Comparison of ENCODE assay signal across 15 mouse cellular contexts in genomic region chr6:115349641-115350464, GRCm38 (mm10). TPM values are rescaled to one million over a fixed set of nuclear protein-coding genes. Genes with fewer than 3 reads are reported as not detected.
DNase-seq lines count a peak whose midpoint lies in the region; ATAC-seq and TF ChIP-seq lines count a peak whose summit lies in the region.
"Had no signal": no experiment of that assay in that cellular context is flagged by ENCODE, and none has a peak within 500 bp of the region (broad histone marks: within the 10 kb centered on the region; RNA-seq: fewer than 3 reads in every experiment).

No protein-coding gene starts in this region.

- peaks cover 14% of the 10 kb centered on the region; the same call in 1 of the 2 replicates for H3K4me1 ChIP-seq in kidney, embryonic 16.5 days (ENCODE audit: insufficient read depth, low read length)
- no peaks in the 10 kb centered on the region for H3K4me1 ChIP-seq in intestine, postnatal 0 days (replicated peaks; ENCODE audit: control insufficient read depth, insufficient read depth, low read length)
- no peaks in the 10 kb centered on the region for H3K4me1 ChIP-seq in midbrain, embryonic 14.5 days (ENCODE audit: control insufficient read depth, insufficient read depth, low read length)
- H3K4me1 ChIP-seq: embryonic facial prominence, embryonic 12.5 days had no signal

- H3K36me3 ChIP-seq in kidney, embryonic 16.5 days (ENCODE audit: insufficient read depth, low read length): no peaks in the 10 kb centered on the region
- no peaks in the 10 kb centered on the region for H3K36me3 ChIP-seq in intestine, postnatal 0 days (ENCODE audit: control insufficient read depth, insufficient read depth)
- no peaks in the 10 kb centered on the region for H3K36me3 ChIP-seq in midbrain, embryonic 14.5 days (ENCODE audit: control insufficient read depth, insufficient read depth, low read length)
- H3K36me3 ChIP-seq: embryonic facial prominence, embryonic 12.5 days had no signal

- H3K9me3 ChIP-seq in kidney, embryonic 16.5 days (ENCODE audit: low read length): no peaks in the 10 kb centered on the region
- no peaks in the 10 kb centered on the region for H3K9me3 ChIP-seq in intestine, postnatal 0 days (ENCODE audit: control insufficient read depth)
- H3K9me3 ChIP-seq in midbrain, embryonic 14.5 days (ENCODE audit: control insufficient read depth, low read length): no peaks in the 10 kb centered on the region
- H3K9me3 ChIP-seq: embryonic facial prominence, embryonic 12.5 days had no signal

- no peak overlapping the region for H3K4me2 ChIP-seq in kidney, embryonic 16.5 days (replicated peaks; ENCODE audit: low read depth, low read length)
- H3K4me2 ChIP-seq in intestine, postnatal 0 days (replicated peaks; ENCODE audit: low read depth): no peak overlapping the region
- no peak overlapping the region for H3K4me2 ChIP-seq in midbrain, embryonic 14.5 days (ENCODE audit: low read length)
- H3K4me2 ChIP-seq: embryonic facial prominence, embryonic 12.5 days; heart, embryonic 11.5 days had no signal

- 34% methylated on average over 5 of the region's 5 CpGs for WGBS in kidney, embryonic 16.5 days
- WGBS in intestine, postnatal 0 days: 18% methylated on average over 5 of the region's 5 CpGs
- WGBS in midbrain, embryonic 14.5 days: 81% methylated on average over 5 of the region's 5 CpGs

- no peak overlapping the region for H3K9ac ChIP-seq in kidney, embryonic 16.5 days (replicated peaks; ENCODE audit: low read length)
- no peak overlapping the region for H3K9ac ChIP-seq in intestine, postnatal 0 days (ENCODE audit: low read depth, low read length)
- no peak overlapping the region for H3K9ac ChIP-seq in midbrain, embryonic 14.5 days (replicated peaks; ENCODE audit: low read length)
- H3K9ac ChIP-seq: embryonic facial prominence, embryonic 12.5 days had no signal

- DNase-seq in kidney, postnatal 10 days: no peak
- DNase-seq in 3T3-L1 (ENCODE audit: low read depth, low spot score) (peak; percentile 72), NIH3T3 (ENCODE audit: low read depth) (peak; percentile 66)
- DNase-seq in midbrain, embryonic 14.5 days: no peak
- no peak for DNase-seq in left cerebral cortex, postnatal 25 days (ENCODE audit: low spot score in 2 of 2)
- DNase-seq: cerebellum, adult 18-20 months; gastrocnemius, postnatal 36 days had no signal

- peak overlapping the region; percentile 72 for H3K27ac ChIP-seq in kidney, embryonic 16.5 days (ENCODE audit: low read length)
- no peak overlapping the region for H3K27ac ChIP-seq in intestine, postnatal 0 days (ENCODE audit: low read depth, low read length)
- no peak overlapping the region for H3K27ac ChIP-seq in midbrain, embryonic 14.5 days (replicated peaks; ENCODE audit: low read depth, low read length)
- H3K27ac ChIP-seq: embryonic facial prominence, embryonic 12.5 days; layer of hippocampus, adult 2 months had no signal

- no peak overlapping the region for H3K4me3 ChIP-seq in kidney, embryonic 16.5 days (ENCODE audit: low read length)
- H3K4me3 ChIP-seq in intestine, postnatal 0 days (ENCODE audit: low read depth, low read length): no peak overlapping the region
- H3K4me3 ChIP-seq in midbrain, embryonic 14.5 days (replicated peaks; ENCODE audit: low read depth, low read length): no peak overlapping the region
- H3K4me3 ChIP-seq: embryonic facial prominence, embryonic 12.5 days; layer of hippocampus, adult 2 months had no signal

- H3K27me3 ChIP-seq in kidney, embryonic 16.5 days (ENCODE audit: insufficient read depth, low read length): no peaks in the 10 kb centered on the region
- no peaks in the 10 kb centered on the region for H3K27me3 ChIP-seq in intestine, postnatal 0 days (replicated peaks; ENCODE audit: control insufficient read depth, insufficient read depth, low read length)
- no peaks in the 10 kb centered on the region for H3K27me3 ChIP-seq in midbrain, embryonic 14.5 days (ENCODE audit: control insufficient read depth, insufficient read depth, low read length)
- H3K27me3 ChIP-seq: embryonic facial prominence, embryonic 12.5 days had no signal

- intact Hi-C loops in left cerebral cortex, postnatal 25 days (cut with DNase I): no loop called here

- ATAC-seq in kidney, embryonic 16.5 days (ENCODE audit: low FRiP score, low TSS enrichment): peak; percentile 67
- ATAC-seq in intestine, postnatal 0 days: 0 out of 2 replicates have a peak, but pooled peaks have one; percentile 25
- no peak for ATAC-seq in activated CD4-positive, CD25-positive, alpha-beta regulatory T cell, adult 4 months
- ATAC-seq in midbrain, embryonic 14.5 days (ENCODE audit: low FRiP score, low TSS enrichment): no peak
- ATAC-seq: hindbrain, embryonic 16.5 days; midbrain, embryonic 16.5 days had no signal

- no peak for TF ChIP-seq CTCF in intestine, postnatal 0 days (IDR thresholded peaks at IDR 0.05; ENCODE audit: low read depth)

RNA-seq across cellular contexts. Expression of gene Pparg, which starts 10.9 kb away (rescaled TPM):
- polyA plus RNA-seq in kidney, embryonic 16.5 days (2015; fragmentation: Nextera tagmentation; extraction: Ambion mirVana): 6.3 and 6.4 TPM in 2 replicates
- 17.8 and 20.5 TPM in 2 replicates for polyA plus RNA-seq in intestine, postnatal 0 days (2015; fragmentation: Nextera tagmentation; extraction: Ambion mirVana)
- polyA plus RNA-seq in activated CD4-positive, CD25-positive, alpha-beta regulatory T cell, adult 4 months (2017; shearing (Covaris generic)): 1 to 10 TPM in 1 of 2 experiments, under 1 TPM in 1; 0.78 to 1.6 TPM
- polyA plus RNA-seq in midbrain, embryonic 14.5 days (2014; fragmentation: Nextera tagmentation; extraction: Ambion mirVana): 0.36 and 0.77 TPM in 2 replicates
- total RNA-seq in left cerebral cortex, postnatal 25 days (2021): 1 to 10 TPM; 5.5 to 6.2 TPM

Comparison
In these comparisons a context has a peak if more than half of its experiments do, and no peak if none do; other contexts are left out.
1. ATAC-seq: peak in kidney, embryonic 16.5 days (single experiment) and intestine, postnatal 0 days (single experiment); none in activated CD4-positive, CD25-positive, alpha-beta regulatory T cell, adult 4 months (single experiment) and midbrain, embryonic 14.5 days (single experiment).
2. DNase-seq: peak in 3T3-L1 (single experiment) and NIH3T3 (single experiment); none in kidney, postnatal 10 days (single experiment), midbrain, embryonic 14.5 days (single experiment) and left cerebral cortex, postnatal 25 days (0 of 2).